Mouse (Mus musculus) liver, adult 2 months (tissue): ENCODE data around the gene Katnb1. TPM values are rescaled to one million over a fixed set of nuclear protein-coding genes. Genes with fewer than 3 reads are reported as not detected.
A peak's percentile ranks its signal among the peaks of the same experiment; 100 is the strongest.

Experiments
- DNase-seq: peaks from one replicate; pipeline ENCODE4 v3.0.0-alpha.2; 2011; ENCODE audit warnings: low read depth, low spot score; ENCODE audit errors: extremely low read depth
- H3K27ac ChIP-seq: fragments of 200-500 bp; replicated peaks from 2 replicates; pipeline ENCODE4 v1.5.1; 2012; ENCODE audit warnings: low read depth, mild to moderate bottlenecking, control low read depth, inconsistent platforms, low read length; ENCODE audit not compliant: insufficient read depth
- H3K27me3 ChIP-seq: fragments of 200-500 bp; 2 replicates; pipeline ENCODE4 v1.6.1; 2012; ENCODE audit warnings: mild to moderate bottlenecking, moderate library complexity, low read length, inconsistent platforms; ENCODE audit not compliant: control insufficient read depth, insufficient read depth
- H3K36me3 ChIP-seq: fragments of 200-500 bp; 2 replicates; pipeline ENCODE4 v1.6.1; 2012; ENCODE audit warnings: low read length, inconsistent platforms; ENCODE audit not compliant: control insufficient read depth, insufficient read depth
- H3K4me1 ChIP-seq: fragments of 200-500 bp; 2 replicates; pipeline ENCODE4 v1.6.1; 2011; ENCODE audit warnings: low read length; ENCODE audit not compliant: control insufficient read depth, insufficient read depth
- H3K4me3 ChIP-seq: fragments of 200-500 bp; 2 replicates; pipeline ENCODE4 v1.5.1; 2011; ENCODE audit warnings: low read depth, mild to moderate bottlenecking, control low read depth, low read length, moderate library complexity; ENCODE audit not compliant: insufficient read depth
- H3K79me2 ChIP-seq: fragments of 200-500 bp; 2 replicates; pipeline ENCODE4 v1.6.1; 2012; ENCODE audit warnings: inconsistent platforms, mild to moderate bottlenecking, low read length, moderate library complexity; ENCODE audit not compliant: control insufficient read depth, insufficient read depth
- H3K9ac ChIP-seq: fragments of 200-500 bp; 2 replicates; pipeline ENCODE4 v1.6.1; 2012; ENCODE audit warnings: low read depth, mild to moderate bottlenecking, control low read depth, inconsistent platforms, low read length
- CTCF ChIP-seq: fragments of 200-500 bp; IDR thresholded peaks from 2 replicates; pipeline ENCODE4 v1.5.1; 2011; ENCODE audit warnings: low read depth, low read length, control low read depth
- POLR2A ChIP-seq: fragments of 200-500 bp; IDR thresholded peaks from 2 replicates; pipeline ENCODE4 v1.6.1; 2011; ENCODE audit warnings: low read length, control low read depth; ENCODE audit not compliant: insufficient read depth; ENCODE audit errors: extremely low read depth
- WGBS: fragments of 180-500 bp; shearing (Covaris S2); methylation state at CpG from one replicate; pipeline ENCODE4 v1.1.7; 2018; 5-methylcytosine and 5-hydroxymethylcytosine counted together
- polyA plus RNA-seq: library from polyadenylated mRNA; depleted of rRNA; stranded (reverse); fragments of >200 nt; gene quantifications from 2 replicates; pipeline ENCODE4 v1.2.3, GENCODE M21; 2012
- total RNA-seq: library from RNA; depleted of rRNA; stranded (reverse); fragments of >200 nt; gene quantifications from 2 replicates; pipeline ENCODE4 v1.2.3, GENCODE M21; 2014

Gene Katnb1
- total and polyA plus RNA-seq, 2 experiments, result 1.3 to 3.2 TPM

GRCm38 (mm10) chr8:95139051-95139365, 58.0 kb downstream of the Katnb1 start:
- no peak for TF ChIP-seq POLR2A
- TF ChIP-seq CTCF, result no peak
- peaks cover 11% of the 10 kb centered on the region; the same call in 1 of the 2 replicates for H3K79me2 ChIP-seq
- 5% methylated on average over 1 of the region's 1 CpGs for WGBS
- peak overlapping the region; percentile 22; the same call in 1 of the 2 replicates for H3K27ac ChIP-seq
- no peak overlapping the region for H3K9ac ChIP-seq
- no peaks in the 10 kb centered on the region for H3K27me3 ChIP-seq
- H3K4me3 ChIP-seq, result no peak overlapping the region
- H3K4me1 ChIP-seq, result peaks cover 35% of the 10 kb centered on the region
- DNase-seq, result no peak
- no peaks in the 10 kb centered on the region for H3K36me3 ChIP-seq

DNA sequence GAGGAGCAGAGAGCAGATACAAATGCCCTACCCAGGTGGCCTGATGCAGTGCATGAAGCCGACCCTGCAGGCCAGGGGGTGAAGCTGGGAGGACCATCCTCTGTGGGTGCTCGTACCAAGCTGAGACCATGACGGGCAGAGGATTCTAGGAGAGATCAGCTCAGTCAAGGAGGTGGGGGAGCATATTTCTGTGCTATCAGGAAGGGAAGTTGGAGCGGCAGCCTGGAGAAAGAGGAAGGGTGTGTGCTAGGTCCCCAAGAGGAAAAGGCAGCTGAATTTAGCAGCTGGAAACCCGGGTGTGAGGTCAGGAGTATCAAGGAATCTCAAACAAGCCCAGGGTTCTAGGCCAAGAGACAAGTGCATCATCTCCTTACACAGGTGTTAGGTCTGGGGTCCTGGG, 59.6 kb downstream of the Katnb1 start:
- WGBS, result 74% methylated on average over 5 of the region's 5 CpGs
- H3K4me3 ChIP-seq, result peak overlapping the region; percentile 29; the same call in 1 of the 2 replicates
- H3K36me3 ChIP-seq, result no peaks in the 10 kb centered on the region
- H3K79me2 ChIP-seq, result peaks cover 8% of the 10 kb centered on the region; the same call in 1 of the 2 replicates
- H3K9ac ChIP-seq, result no peak overlapping the region
- no peaks in the 10 kb centered on the region for H3K27me3 ChIP-seq
- H3K27ac ChIP-seq, result peak overlapping the region; percentile 51
- DNase-seq, result no peak
- H3K4me1 ChIP-seq, result peaks cover 45% of the 10 kb centered on the region
- TF ChIP-seq CTCF (no peak), POLR2A (no peak)

GRCm38 (mm10) chr8:95141026-95141425, 60.0 kb downstream of the Katnb1 start:
- 76% methylated on average over 1 of the region's 1 CpGs for WGBS
- Histone ChIP-seq H3K27ac (peak overlapping the region; percentile 51), H3K79me2 (peaks cover 8% of the 10 kb centered on the region; the same call in 1 of the 2 replicates), H3K27me3 (no peaks in the 10 kb centered on the region), H3K4me3 (peak overlapping the region; percentile 12; the same call in 1 of the 2 replicates), H3K9ac (0 out of 2 replicates have a peak overlapping the region, but pooled peaks have one; percentile 76), H3K36me3 (no peaks in the 10 kb centered on the region), H3K4me1 (peaks cover 45% of the 10 kb centered on the region)
- no peak for TF ChIP-seq CTCF
- no peak for TF ChIP-seq POLR2A
- no peak for DNase-seq

GRCm38 (mm10) chr8:95141469-95142074, 60.6 kb downstream of the Katnb1 start:
- Histone ChIP-seq H3K4me3 (peak overlapping the region; percentile 63), H3K27me3 (no peaks in the 10 kb centered on the region), H3K9ac (peak overlapping the region; percentile 76), H3K79me2 (peaks cover 8% of the 10 kb centered on the region; the same call in 1 of the 2 replicates), H3K4me1 (peaks cover 45% of the 10 kb centered on the region), H3K36me3 (no peaks in the 10 kb centered on the region), H3K27ac (peak overlapping the region; percentile 64)
- TF ChIP-seq POLR2A (no peak), CTCF (no peak)
- no peak for DNase-seq
- WGBS, result 10% methylated on average over 6 of the region's 6 CpGs

- H3K27me3 ChIP-seq, result no peaks in the 10 kb centered on the region
- no peaks in the 10 kb centered on the region for H3K36me3 ChIP-seq
- no peak for TF ChIP-seq CTCF
- TF ChIP-seq POLR2A, result 0 out of 2 replicates have a peak, but pooled peaks have one; percentile 43
- H3K79me2 ChIP-seq, result peaks cover 3% of the 10 kb centered on the region; the same call in 1 of the 2 replicates
- 2% methylated on average over 65 of the region's 66 CpGs for WGBS
- peak overlapping the region; percentile 72 for H3K27ac ChIP-seq
- peak overlapping the region; percentile 76 for H3K9ac ChIP-seq
- peak overlapping the region; percentile 63 for H3K4me3 ChIP-seq
- peaks cover 45% of the 10 kb centered on the region for H3K4me1 ChIP-seq
- no peak for DNase-seq
These were observed 61.3 kb downstream of the Katnb1 start for GRCm38 (mm10) chr8:95142075-95142831.
